Mouse (Mus musculus) liver, embryonic 14.5 days (tissue): ENCODE data around the gene Traf7. TPM values are rescaled to one million over a fixed set of nuclear protein-coding genes. Genes with fewer than 3 reads are reported as not detected.

Experiments used
- ATAC-seq: fragments of 200-750 bp; cut with Nextera tagmentation; 2 replicates; pipeline ENCODE4 v1.8.0; 2017; ENCODE audit warnings: moderate number of reproducible peaks, mild to moderate bottlenecking, moderate library complexity; ENCODE audit not compliant: insufficient read depth
- DNase-seq, 3 experiments: peaks; one replicate each; pipeline ENCODE4 v3.0.0-alpha.2; 2012 to 2013; ENCODE audit warnings: low read depth in 3 of 3, low spot score in 3 of 3
- H3K27ac ChIP-seq: fragments of 300-500 bp; sonication (generic); 2 replicates; pipeline ENCODE4 v1.5.1; 2014; ENCODE audit warnings: moderate library complexity, mild to moderate bottlenecking, control low read depth, inconsistent platforms
- H3K27me3 ChIP-seq: fragments of 300-500 bp; sonication (generic); 2 replicates; pipeline ENCODE4 v1.6.1; 2014; ENCODE audit warnings: mild to moderate bottlenecking, low read length, moderate library complexity; ENCODE audit not compliant: control insufficient read depth, insufficient read depth
- H3K36me3 ChIP-seq: fragments of 300-500 bp; sonication (generic); replicated peaks from 2 replicates; pipeline ENCODE4 v1.6.1; 2014; ENCODE audit warnings: low read depth; ENCODE audit not compliant: control insufficient read depth, insufficient read depth
- H3K4me1 ChIP-seq, 2 experiments: fragments of 200-500 bp in 1 of 2; fragments of 300-500 bp in 1 of 2; sonication (generic) in 1 of 2; replicated peaks; 2 replicates each; pipeline ENCODE4 v1.6.1; 2012 to 2014; ENCODE audit warnings: antibody characterized with exemption in 1 of 2, inconsistent platforms in 1 of 2, low read length in 1 of 2; ENCODE audit not compliant: control insufficient read depth in 2 of 2, insufficient read depth in 2 of 2
- H3K4me2 ChIP-seq: fragments of 300-500 bp; sonication (generic); 2 replicates; pipeline ENCODE4 v1.6.1; 2014; ENCODE audit warnings: low read depth, mild to moderate bottlenecking, control low read depth, moderate library complexity
- H3K4me3 ChIP-seq, 2 experiments: fragments of 200-500 bp in 1 of 2; fragments of 300-500 bp in 1 of 2; sonication (generic) in 1 of 2; 2 replicates each; pipeline ENCODE4 v1.5.1; 2012 to 2014; ENCODE audit warnings: low read depth in 2 of 2, low read length in 2 of 2, mild to moderate bottlenecking in 2 of 2, control low read depth in 1 of 2, inconsistent platforms in 1 of 2, moderate library complexity in 1 of 2; ENCODE audit not compliant: insufficient read depth in 1 of 2
- H3K9ac ChIP-seq: fragments of 300-500 bp; sonication (generic); replicated peaks from 2 replicates; pipeline ENCODE4 v1.6.1; 2014; ENCODE audit warnings: mild to moderate bottlenecking, control low read depth, moderate library complexity
- H3K9me3 ChIP-seq: fragments of 300-500 bp; sonication (generic); 2 replicates; pipeline ENCODE4 v1.6.1; 2016; ENCODE audit warnings: low read length, mixed read lengths; ENCODE audit not compliant: control insufficient read depth
- CTCF ChIP-seq: IDR thresholded peaks from 2 replicates; pipeline ENCODE4 v1.5.1; 2016; ENCODE audit warnings: antibody characterized with exemption, low read depth, control low read depth
- EP300 ChIP-seq: IDR thresholded peaks from 2 replicates; pipeline ENCODE4 v1.6.1; 2016; ENCODE audit warnings: antibody characterized with exemption, low read depth
- WGBS: fragments of 180-500 bp; shearing (Covaris S2); extraction: QIAGEN DNeasy Blood & Tissue Kit; methylation state at CpG from one replicate; pipeline ENCODE4 v1.1.7; 2014; ENCODE audit not compliant: insufficient replicate concordance; 5-methylcytosine and 5-hydroxymethylcytosine counted together
- polyA plus RNA-seq, 2 experiments: library from polyadenylated mRNA; depleted of rRNA in 1 of 2; stranded (reverse) in 1 of 2; unstranded in 1 of 2; fragments of >200 nt; fragmentation: Nextera tagmentation in 1 of 2; extraction: Ambion mirVana in 1 of 2; gene quantifications; 2 replicates each; pipeline versions ENCODE4 v1.2.1 to v1.2.3; 2012 to 2014

Traf7 gene
- polyA plus RNA-seq, 2 experiments: 25.6 to 64.2 TPM

DNA sequence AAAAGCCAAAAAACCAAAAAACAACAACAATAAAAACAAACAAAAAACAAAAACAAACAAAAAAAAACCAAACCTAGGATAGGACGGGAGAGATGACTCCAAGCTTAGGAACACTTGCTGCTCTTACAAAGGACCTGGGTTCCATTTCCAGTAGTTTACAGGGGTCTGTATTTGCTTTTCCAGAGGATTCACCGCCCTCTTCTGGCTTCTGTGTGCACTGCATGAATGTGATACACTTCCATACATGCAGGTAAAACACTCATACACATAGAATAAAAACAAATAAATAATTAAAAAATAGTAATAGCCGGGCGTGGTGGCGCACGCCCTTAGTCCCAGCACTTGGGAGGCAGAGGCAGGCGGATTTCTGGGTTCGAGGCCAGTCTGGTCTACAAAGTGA lies 11.2 kb upstream of the Traf7 start:
- Histone ChIP-seq H3K4me2 (no peak overlapping the region), H3K36me3 (no peaks in the 10 kb centered on the region), H3K27me3 (no peaks in the 10 kb centered on the region), H3K4me3 (no peak overlapping the region), H3K27ac (no peak overlapping the region), H3K9ac (no peak overlapping the region), H3K4me1 (peaks cover under 1 to 2% of the 10 kb centered on the region in 2 experiments; a peak in 2 of 4 replicates), H3K9me3 (no peaks in the 10 kb centered on the region)
- 47% methylated on average over 8 of the region's 8 CpGs for WGBS
- no peak for ATAC-seq
- TF ChIP-seq CTCF (peak; percentile 59), EP300 (no peak)
- DNase-seq: no peak

GRCm38 (mm10) chr17:24537536-24537935 lies 9.8 kb upstream of the Traf7 start:
- WGBS: 32% methylated on average over 3 of the region's 3 CpGs
- H3K27ac ChIP-seq: no peak overlapping the region
- H3K4me1 ChIP-seq: peaks cover 7% of the 10 kb centered on the region in 2 experiments; a peak in 3 of 4 replicates
- no peaks in the 10 kb centered on the region for H3K9me3 ChIP-seq
- H3K4me3 ChIP-seq: no peak overlapping the region
- H3K36me3 ChIP-seq: no peaks in the 10 kb centered on the region
- H3K4me2 ChIP-seq: no peak overlapping the region
- DNase-seq (no peak), ATAC-seq (no peak)
- no peak overlapping the region for H3K9ac ChIP-seq
- no peaks in the 10 kb centered on the region for H3K27me3 ChIP-seq
- TF ChIP-seq CTCF (no peak), EP300 (no peak)

DNA sequence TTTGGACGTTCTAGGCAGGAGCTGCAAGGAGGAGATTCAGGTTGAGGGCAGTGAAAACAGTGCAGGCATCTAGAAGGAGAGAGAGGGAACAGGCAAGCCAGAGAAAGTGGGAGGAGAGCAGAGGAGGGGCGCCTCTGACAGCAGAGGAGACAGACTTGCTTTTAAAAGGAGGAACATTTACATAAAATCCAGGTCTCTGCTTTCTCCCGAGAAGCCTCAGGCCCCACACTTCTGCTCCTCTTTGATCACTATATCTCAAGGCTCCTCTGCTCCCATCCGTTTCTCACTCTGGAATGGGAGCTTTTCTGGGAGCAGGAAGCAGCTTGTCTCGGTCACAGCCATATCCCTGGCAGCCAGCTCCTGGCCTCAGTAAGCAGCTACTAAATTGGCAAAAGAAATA lies 7.6 kb upstream of the Traf7 start:
- WGBS: 54% methylated on average over 5 of the region's 5 CpGs
- no peaks in the 10 kb centered on the region for H3K36me3 ChIP-seq
- no peak overlapping the region for H3K4me3 ChIP-seq
- H3K9ac ChIP-seq: no peak overlapping the region
- no peak for DNase-seq
- H3K27ac ChIP-seq: no peak overlapping the region
- TF ChIP-seq EP300 (no peak), CTCF (no peak)
- peaks cover 7 to 10% of the 10 kb centered on the region in 2 experiments; a peak in 3 of 4 replicates for H3K4me1 ChIP-seq
- ATAC-seq: no peak
- H3K27me3 ChIP-seq: no peaks in the 10 kb centered on the region
- H3K4me2 ChIP-seq: no peak overlapping the region
- no peaks in the 10 kb centered on the region for H3K9me3 ChIP-seq

- DNase-seq (no peak), ATAC-seq (peak; percentile 9; the same call in 1 of the 2 replicates)
- Histone ChIP-seq H3K36me3 (no peaks in the 10 kb centered on the region), H3K9ac (no peak within 1 kb of the TSS), H3K27ac (no peak within 1 kb of the TSS), H3K4me1 (peaks cover 7 to 19% of the 10 kb centered on the region in 2 experiments; a peak in 3 of 4 replicates), H3K27me3 (no peaks in the 10 kb centered on the region), H3K9me3 (no peaks in the 10 kb centered on the region), H3K4me2 (peak within 1 kb of the TSS; percentile 72), H3K4me3 (peak within 1 kb of the TSS; percentile 40 to 45)
- 54% methylated on average over 8 of the region's 8 CpGs for WGBS
- TF ChIP-seq EP300: 0 out of 2 replicates have a peak, but pooled peaks have one; percentile 8
- TF ChIP-seq CTCF: no peak
These were observed 6.5 kb upstream of the Traf7 start, which contains the start of gene Rab26 for GRCm38 (mm10) chr17:24534160-24534718. Gene Rab26 (minus strand): TSS chr17:24534210.

GRCm38 (mm10) chr17:24533099-24533992 lies 5.6 kb upstream of the Traf7 start:
- Histone ChIP-seq H3K4me3 (peak overlapping the region; percentile 40 to 45), H3K36me3 (no peaks in the 10 kb centered on the region), H3K27ac (no peak overlapping the region), H3K4me1 (peaks cover 11 to 24% of the 10 kb centered on the region in 2 experiments), H3K4me2 (peak overlapping the region; percentile 72), H3K9ac (no peak overlapping the region), H3K9me3 (no peaks in the 10 kb centered on the region), H3K27me3 (no peaks in the 10 kb centered on the region)
- 6% methylated on average over 53 of the region's 53 CpGs for WGBS
- DNase-seq: peak; percentile 82 to 88 (median 82)
- TF ChIP-seq CTCF: peak; percentile 51; the same call in 1 of the 2 replicates
- TF ChIP-seq EP300: no peak
- ATAC-seq: peak; percentile 82
